In genomic region chr16:34114665-34115064, GRCm38 (mm10) we compare ENCODE assay signal across 9 mouse cellular contexts.
DNase-seq lines count a peak whose midpoint lies in the region; ATAC-seq and TF ChIP-seq lines count a peak whose summit lies in the region.
"Had no signal": no experiment of that assay in that cellular context is flagged by ENCODE, and none has a peak within 500 bp of the region (broad histone marks: within the 10 kb centered on the region; RNA-seq: fewer than 3 reads in every experiment).

No protein-coding gene starts in this region.

- 10% methylated on average over 3 of the region's 3 CpGs for WGBS in kidney, embryonic 14.5 days
- 4% methylated on average over 3 of the region's 3 CpGs for WGBS in bone marrow, adult 2 months

- TF ChIP-seq POLR2A in bone marrow, adult 2 months (IDR thresholded peaks at IDR 0.05; ENCODE audit: borderline replicate concordance, control insufficient read depth, low read depth, low read length): no peak
- no peak for TF ChIP-seq POLR2A in embryonic fibroblast, embryonic 13.5 days (IDR thresholded peaks at IDR 0.05; ENCODE audit: low read depth, low read length)

- H3K27me3 ChIP-seq in kidney, embryonic 14.5 days (ENCODE audit: control insufficient read depth, insufficient read depth, low read length): no peaks in the 10 kb centered on the region
- H3K27me3 ChIP-seq: limb, embryonic 15.5 days had no signal

- no peak overlapping the region for H3K9ac ChIP-seq in kidney, embryonic 14.5 days (ENCODE audit: low read depth, low read length)
- H3K9ac ChIP-seq: limb, embryonic 15.5 days had no signal

- no peak overlapping the region for H3K27ac ChIP-seq in kidney, embryonic 14.5 days (ENCODE audit: low read depth, low read length)
- H3K27ac ChIP-seq in bone marrow, adult 2 months (ENCODE audit: control insufficient read depth, insufficient read depth, low read depth, low read length, poor library complexity): no peak overlapping the region
- no peak overlapping the region for H3K27ac ChIP-seq in embryonic fibroblast, embryonic 13.5 days (ENCODE audit: insufficient read depth, low read length)
- H3K27ac ChIP-seq: limb, embryonic 15.5 days had no signal

- H3K36me3 ChIP-seq in kidney, embryonic 14.5 days (ENCODE audit: control insufficient read depth, insufficient read depth, low read length): no peaks in the 10 kb centered on the region; the same call in 1 of the 2 replicates
- H3K36me3 ChIP-seq: limb, embryonic 15.5 days had no signal

- no peaks in the 10 kb centered on the region for H3K9me3 ChIP-seq in kidney, embryonic 14.5 days (ENCODE audit: control insufficient read depth, low read length)
- H3K9me3 ChIP-seq: limb, embryonic 15.5 days had no signal

- DNase-seq in kidney, adult 11 months: peak; percentile 36
- peak; percentile 69 to 78 for DNase-seq in layer of hippocampus, postnatal 10 days (ENCODE audit: low spot score in 2 of 2)
- DNase-seq in lung, postnatal 25 days (ENCODE audit: low spot score): peak; percentile 65
- DNase-seq in right cerebral cortex, adult 18-20 months: peak; percentile 69

- H3K4me2 ChIP-seq in kidney, embryonic 14.5 days (replicated peaks; ENCODE audit: low read depth, low read length): no peak overlapping the region
- H3K4me2 ChIP-seq: limb, embryonic 15.5 days had no signal

- TF ChIP-seq CTCF in bone marrow, adult 2 months (IDR thresholded peaks at IDR 0.05; ENCODE audit: control insufficient read depth, insufficient read depth, low read length): peak; percentile 86
- TF ChIP-seq CTCF in embryonic fibroblast, embryonic 13.5 days (IDR thresholded peaks at IDR 0.05; ENCODE audit: borderline replicate concordance, insufficient read depth, low read length): peak; percentile 67; the same call in 1 of the 2 replicates

- H3K4me1 ChIP-seq in kidney, embryonic 14.5 days (ENCODE audit: control insufficient read depth, insufficient read depth, low read length): no peaks in the 10 kb centered on the region
- no peaks in the 10 kb centered on the region; the same call in 1 of the 2 replicates for H3K4me1 ChIP-seq in bone marrow, adult 2 months (ENCODE audit: control insufficient read depth, insufficient read depth, low read length)
- no peaks in the 10 kb centered on the region; the same call in 1 of the 2 replicates for H3K4me1 ChIP-seq in embryonic fibroblast, embryonic 13.5 days (ENCODE audit: control insufficient read depth, insufficient read depth, low read length)
- H3K4me1 ChIP-seq: limb, embryonic 15.5 days had no signal

- H3K4me3 ChIP-seq in kidney, embryonic 14.5 days (ENCODE audit: low read length): no peak overlapping the region
- H3K4me3 ChIP-seq in bone marrow, adult 2 months (replicated peaks; ENCODE audit: control insufficient read depth, low read depth, low read length): no peak overlapping the region
- no peak overlapping the region for H3K4me3 ChIP-seq in embryonic fibroblast, embryonic 13.5 days (ENCODE audit: insufficient read depth, low read length)
- H3K4me3 ChIP-seq: limb, embryonic 15.5 days had no signal

- no peak for ATAC-seq in kidney, embryonic 14.5 days (ENCODE audit: low FRiP score, low TSS enrichment)
- peak; percentile 58 to 70; a peak in 3 of 4 replicates for ATAC-seq in hematopoietic stem cell, adult 5-6 weeks (replicated peaks in 1 of 2; ENCODE audit: insufficient read depth in 1 of 2, low FRiP score in 2 of 2, low TSS enrichment in 1 of 2, low read depth in 1 of 2, poor library complexity in 2 of 2, severe bottlenecking in 2 of 2)
